Mouse (Mus musculus): ENCODE measurements around the gene Gm32687.
"Not testable (repeated sequence)": the region's sequence is repeated elsewhere in the genome, so short reads cannot be mapped to it uniquely, and the experiment has no call there.

The Gm32687 gene

GRCm38 (mm10) chr10:81863409-81864407, at the start of gene Gm32687:
TSS of gene Gm32687 (plus strand) at chr10:81863934.
- in situ Hi-C loops (cut with MboI; ENCODE audit: low pct_unique_long_range_greater_than_20kb in 1 of 2, low sequenced_read_pairs in 2 of 2, unreplicated experiment in 1 of 2): not testable (repeated sequence)

GRCm38 (mm10) chr10:81846219-81846618, 17.5 kb upstream of the Gm32687 start:
- in situ Hi-C loops (cut with MboI; ENCODE audit: low pct_unique_long_range_greater_than_20kb in 1 of 2, low sequenced_read_pairs in 2 of 2, unreplicated experiment in 1 of 2): not testable (repeated sequence)

DNA sequence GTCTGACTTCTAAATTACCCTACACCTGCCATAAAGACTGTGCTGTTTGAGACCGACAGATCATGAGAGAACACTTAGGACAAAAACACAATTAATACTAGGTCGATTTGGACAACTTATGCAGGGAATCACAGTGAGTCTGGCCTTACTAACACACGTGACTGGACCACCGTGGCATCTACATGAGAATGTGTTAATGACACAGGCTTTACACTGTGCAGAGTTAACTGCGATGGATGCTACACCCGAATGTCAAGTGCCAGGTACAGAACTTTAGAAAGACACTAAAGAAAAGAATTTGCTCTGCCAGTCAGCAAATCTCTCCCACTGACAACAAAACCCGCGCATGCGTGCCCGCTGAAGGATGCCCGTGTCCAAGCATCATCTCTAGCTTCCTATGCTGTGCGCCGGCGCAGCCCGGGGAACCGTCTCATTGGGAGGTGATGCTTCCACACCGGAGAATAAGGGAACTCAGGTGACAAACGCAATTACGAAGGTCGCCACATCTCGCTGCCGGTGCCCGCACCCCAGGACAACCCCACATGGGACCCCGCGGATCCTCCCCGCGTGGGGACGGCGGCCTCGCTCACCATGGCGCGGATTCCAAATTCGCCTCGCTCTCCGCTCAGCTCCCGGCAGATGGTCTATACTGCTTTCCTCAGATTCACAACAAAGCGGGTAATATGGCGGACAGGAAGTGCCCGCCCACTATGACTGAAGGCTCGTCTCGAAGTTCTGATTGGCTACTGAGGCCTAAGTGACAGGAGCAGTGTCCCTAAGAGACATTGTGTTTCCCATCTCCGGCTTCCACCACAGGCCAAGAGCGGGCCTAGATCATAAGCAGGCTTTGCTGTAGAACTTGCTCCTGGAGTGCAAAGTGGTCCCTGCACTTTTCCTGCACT, 66.4 kb downstream of the Gm32687 start, which contains the start of gene Zfp781:
Zfp781 (minus strand) TSS at position 639 of the 902 bp plus-strand sequence.
- in situ Hi-C loops (cut with MboI; ENCODE audit: low pct_unique_long_range_greater_than_20kb in 1 of 2, low sequenced_read_pairs in 2 of 2, unreplicated experiment in 1 of 2): not testable (repeated sequence)

Data from mouse embryonic stem cell (cell line).